Comparison of ENCODE assay signal across 22 mouse cellular contexts in genomic region chr9:36803386-36803785, GRCm38 (mm10). TPM values are rescaled to one million over a fixed set of nuclear protein-coding genes. Genes with fewer than 3 reads are reported as not detected.
A peak's percentile ranks its signal among the peaks of the same experiment; 100 is the strongest.
DNase-seq lines count a peak whose midpoint lies in the region; TF ChIP-seq lines count a peak whose summit lies in the region.
"Had no signal": no experiment of that assay in that cellular context is flagged by ENCODE, and none has a peak within 500 bp of the region (broad histone marks: within the 10 kb centered on the region; RNA-seq: fewer than 3 reads in every experiment).

No protein-coding gene starts in this region.

- no peak for TF ChIP-seq EP300 in ES-Bruce4 (IDR thresholded peaks at IDR 0.05; ENCODE audit: insufficient read depth, low read depth, low read length)

- no peaks in the 10 kb centered on the region; the same call in 1 of the 2 replicates for H3K36me3 ChIP-seq in ES-Bruce4 (ENCODE audit: control insufficient read depth, insufficient read depth, low read length, poor library complexity, severe bottlenecking)
- no peaks in the 10 kb centered on the region for H3K36me3 ChIP-seq in ES-E14 (ENCODE audit: control insufficient read depth, insufficient read depth, low read length, poor library complexity, severe bottlenecking)
- H3K36me3 ChIP-seq: embryonic facial prominence, embryonic 13.5 days; embryonic facial prominence, embryonic 15.5 days; forebrain, embryonic 10.5 days; forebrain, embryonic 12.5 days had no signal

- no peak overlapping the region for H3K4me3 ChIP-seq in ES-Bruce4 (ENCODE audit: low read depth, low read length)
- H3K4me3 ChIP-seq in ES-E14 (ENCODE audit: insufficient read depth in 1 of 2, low read depth in 1 of 2, low read length in 2 of 2, poor library complexity in 1 of 2, severe bottlenecking in 1 of 2), result no peak overlapping the region; a peak in 1 of 4 replicates
- H3K4me3 ChIP-seq: embryonic facial prominence, embryonic 13.5 days; embryonic facial prominence, embryonic 15.5 days; erythroblast, embryonic 14.5 days; forebrain, embryonic 10.5 days; forebrain, embryonic 12.5 days had no signal

- H3K4me1 ChIP-seq in ES-Bruce4 (ENCODE audit: control insufficient read depth, insufficient read depth, low read length) (peaks cover 7% of the 10 kb centered on the region), ES-E14 (ENCODE audit: control insufficient read depth in 2 of 2, insufficient read depth in 2 of 2, low read length in 2 of 2, poor library complexity in 1 of 2) (peaks cover 14 to 25% of the 10 kb centered on the region in 2 experiments)
- H3K4me1 ChIP-seq: embryonic facial prominence, embryonic 13.5 days; embryonic facial prominence, embryonic 15.5 days; forebrain, embryonic 10.5 days; forebrain, embryonic 12.5 days had no signal

- TF ChIP-seq CTCF in ES-Bruce4 (IDR thresholded peaks at IDR 0.05; ENCODE audit: low read depth, low read length), result no peak

- in situ Hi-C loops in ES-E14 (cut with MboI; ENCODE audit: low sequenced_read_pairs in 2 of 2, unreplicated experiment in 2 of 2), result no loop called here

- no peak for TF ChIP-seq POLR2A in ES-Bruce4 (IDR thresholded peaks at IDR 0.05; ENCODE audit: insufficient read depth, low read length)

- peak overlapping the region; percentile 92 for H3K27ac ChIP-seq in ES-Bruce4 (ENCODE audit: insufficient read depth, low read length)
- peak overlapping the region; percentile 93 for H3K27ac ChIP-seq in ES-E14 (ENCODE audit: insufficient read depth, low read depth, low read length, poor library complexity, severe bottlenecking)
- H3K27ac ChIP-seq: embryonic facial prominence, embryonic 13.5 days; embryonic facial prominence, embryonic 15.5 days; forebrain, embryonic 10.5 days; forebrain, embryonic 12.5 days had no signal

- H3K9ac ChIP-seq in ES-Bruce4 (ENCODE audit: low read depth, poor library complexity, severe bottlenecking), result 0 out of 2 replicates have a peak overlapping the region, but pooled peaks have one; percentile 7
- H3K9ac ChIP-seq in ES-E14 (ENCODE audit: insufficient read depth, low read depth, low read length, poor library complexity, severe bottlenecking), result peak overlapping the region; percentile 45; the same call in 1 of the 2 replicates
- H3K9ac ChIP-seq: embryonic facial prominence, embryonic 13.5 days; embryonic facial prominence, embryonic 15.5 days; forebrain, embryonic 12.5 days had no signal

- DNase-seq in ES-E14 (ENCODE audit: low read depth, low spot score) (peak; percentile 31), ZHBTc4 (ENCODE audit: low read depth, low spot score) (peak; percentile 58)
- no peak for DNase-seq in adrenal gland, postnatal 14 days
- no peak for DNase-seq in cerebellum, adult 8-10 months
- no peak for DNase-seq in layer of hippocampus, postnatal 36 days
- DNase-seq: adrenal gland, adult 2 months; adrenal gland, postnatal 10 days; adrenal gland, postnatal 36 days; cerebellum, adult 11-12 months; cerebellum, adult 2 months; cerebellum, adult 9-11 months; cerebellum, postnatal 14 days; cerebellum, postnatal 36 days; embryo, embryonic 11 days had no signal

- no peaks in the 10 kb centered on the region for H3K27me3 ChIP-seq in ES-Bruce4 (ENCODE audit: control insufficient read depth, insufficient read depth, low read length, poor library complexity, severe bottlenecking)
- H3K27me3 ChIP-seq: embryonic facial prominence, embryonic 13.5 days; embryonic facial prominence, embryonic 15.5 days; forebrain, embryonic 12.5 days had no signal

- H3K9me3 ChIP-seq in ES-Bruce4 (replicated peaks; ENCODE audit: control insufficient read depth, insufficient read depth, low read length, poor library complexity, severe bottlenecking) (no peaks in the 10 kb centered on the region), ES-E14 (ENCODE audit: control insufficient read depth, insufficient read depth, low read depth, low read length) (no peaks in the 10 kb centered on the region)
- H3K9me3 ChIP-seq: embryonic facial prominence, embryonic 13.5 days; embryonic facial prominence, embryonic 15.5 days; forebrain, embryonic 10.5 days; forebrain, embryonic 12.5 days had no signal

TF ChIP-seq in ES-E14, 5 proteins besides CTCF, POLR2A, EP300 and RAD21:
- no peak for TF ChIP-seq ZNF384 (IDR thresholded peaks at IDR 0.05; ENCODE audit: low read depth, low read length)
- no peak for TF ChIP-seq CHD2 (IDR thresholded peaks at IDR 0.05; ENCODE audit: low read depth, low read length)
- TF ChIP-seq MAFK (IDR thresholded peaks at IDR 0.05; ENCODE audit: insufficient read depth, low read depth, low read length), result no peak
- no peak for TF ChIP-seq HCFC1 (IDR thresholded peaks at IDR 0.05; ENCODE audit: borderline replicate concordance, insufficient read depth, low read length)

RNA-seq across cellular contexts. Expression of gene Ei24, which starts 6.2 kb away (rescaled TPM):
- 159 and 165 TPM in 2 replicates for polyA plus RNA-seq in ES-Bruce4 (2011; ENCODE audit: insufficient read depth, insufficient read length, low read depth, missing spikeins)
- 104 and 105 TPM in 2 replicates for total RNA-seq in ES-E14 (2012; rRNA removed)
- total RNA-seq in adrenal gland, postnatal 14 days (2021), result 148 and 151 TPM in 2 replicates
- 100 to 1,000 TPM in 1 of 2 experiments, 10 to 100 TPM in 1; 90.0 to 100 TPM for total RNA-seq in layer of hippocampus, postnatal 36 days (2021)

RNA-seq across cellular contexts. Expression of gene Fez1, which starts 18.3 kb away (rescaled TPM):
- polyA plus RNA-seq in ES-Bruce4 (2011; ENCODE audit: insufficient read depth, insufficient read length, low read depth, missing spikeins), result 2.4 and 3.6 TPM in 2 replicates
- 5.0 and 5.8 TPM in 2 replicates for total RNA-seq in ES-E14 (2012; rRNA removed)
- 4.9 and 11.2 TPM in 2 replicates for total RNA-seq in adrenal gland, postnatal 14 days (2021)
- 100 to 1,000 TPM; 287 to 299 TPM for total RNA-seq in layer of hippocampus, postnatal 36 days (2021)
- total RNA-seq: common myeloid progenitor, adult 5-6 weeks; MEL had no signal
- polyA plus RNA-seq: erythroblast, embryonic 14.5 days had no signal

RNA-seq across cellular contexts. Expression of gene Stt3a, which starts 35.9 kb away (rescaled TPM):
- 365 and 379 TPM in 2 replicates for polyA plus RNA-seq in ES-Bruce4 (2011; ENCODE audit: insufficient read depth, insufficient read length, low read depth, missing spikeins)
- 459 and 494 TPM in 2 replicates for total RNA-seq in ES-E14 (2012; rRNA removed)
- 230 and 253 TPM in 2 replicates for total RNA-seq in adrenal gland, postnatal 14 days (2021)
- total RNA-seq in layer of hippocampus, postnatal 36 days (2021), result 10 to 100 TPM; 73.0 to 81.6 TPM

Comparison
In these comparisons a context has a peak if more than half of its experiments do, and no peak if none do; other contexts are left out.
1. DNase-seq: peak in ES-E14 (single experiment) and ZHBTc4 (single experiment); none in adrenal gland, postnatal 14 days (single experiment), cerebellum, adult 8-10 months (single experiment) and layer of hippocampus, postnatal 36 days (0 of 2).
2. RNA of gene Fez1, which starts 18.3 kb away (total RNA-seq): 287 to 299 TPM in layer of hippocampus, postnatal 36 days; 5.0 to 5.8 TPM in ES-E14 and 4.9 to 11.2 TPM in adrenal gland, postnatal 14 days; every median in the first group is over 10 times any median in the second.